Mouse (Mus musculus): ENCODE data around the gene Nr2c1. TPM values are rescaled to one million over a fixed set of nuclear protein-coding genes. Genes with fewer than 3 reads are reported as not detected.

Gene Nr2c1
- total RNA-seq, 2 experiments from 2014 or later: 10.1 to 11.1 TPM

DNA sequence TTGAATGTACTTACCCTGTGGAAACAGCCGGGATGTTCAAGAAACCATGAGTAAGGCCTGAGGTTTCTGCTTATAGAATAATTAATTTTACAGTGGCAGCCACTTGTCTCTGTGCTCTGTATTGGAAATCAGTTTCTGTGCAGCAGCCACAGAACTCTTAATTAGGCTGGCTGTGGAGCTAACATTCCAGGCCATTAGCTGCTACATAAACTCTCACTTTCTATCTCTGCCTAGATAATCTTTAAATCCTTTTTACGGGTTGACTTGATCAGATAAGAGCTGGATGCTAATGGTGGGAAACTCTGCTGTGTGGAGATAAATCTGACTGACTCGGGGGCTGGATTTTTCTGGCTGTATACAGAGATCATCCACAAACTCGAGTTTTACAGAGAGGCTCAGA lies 35.4 kb downstream of the Nr2c1 start:
- no peak for DNase-seq (ENCODE audit: low spot score in 2 of 2)

GRCm38 (mm10) chr10:94198482-94199405 lies 50.9 kb downstream of the Nr2c1 start, which contains the start of gene Ndufa12:
Ndufa12 (plus strand) TSS chr10:94198720.
- peak; percentile 93 to 95 for DNase-seq (ENCODE audit: low spot score in 2 of 2)

- no peak for DNase-seq (ENCODE audit: low spot score in 2 of 2)
Measured at GRCm38 (mm10) chr10:94204973-94205372, 57.1 kb downstream of the Nr2c1 start.

- no peak for DNase-seq (ENCODE audit: low spot score in 2 of 2)
Measured at GRCm38 (mm10) chr10:94210718-94211618, 63.1 kb downstream of the Nr2c1 start.

DNA sequence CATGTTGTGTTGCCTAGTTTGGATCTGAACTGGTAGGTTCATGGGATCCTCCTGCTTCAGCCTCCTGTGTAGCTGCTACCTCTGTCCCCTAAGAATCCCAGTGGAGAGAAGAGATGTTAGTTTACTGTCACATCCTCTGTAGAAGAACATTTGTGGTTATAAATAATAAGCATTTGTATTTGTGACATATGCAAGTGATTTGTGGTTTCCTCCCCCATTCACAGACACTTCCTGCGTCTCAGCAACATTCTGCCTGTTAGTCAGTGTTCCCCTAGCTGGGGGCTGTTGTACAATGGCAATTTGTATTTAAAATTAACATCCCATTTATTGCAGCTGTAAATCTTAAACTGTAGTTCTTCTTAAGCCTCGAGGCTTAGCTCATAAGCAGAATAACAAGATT lies 63.9 kb downstream of the Nr2c1 start:
- no peak for DNase-seq (ENCODE audit: low spot score in 2 of 2)

DNA sequence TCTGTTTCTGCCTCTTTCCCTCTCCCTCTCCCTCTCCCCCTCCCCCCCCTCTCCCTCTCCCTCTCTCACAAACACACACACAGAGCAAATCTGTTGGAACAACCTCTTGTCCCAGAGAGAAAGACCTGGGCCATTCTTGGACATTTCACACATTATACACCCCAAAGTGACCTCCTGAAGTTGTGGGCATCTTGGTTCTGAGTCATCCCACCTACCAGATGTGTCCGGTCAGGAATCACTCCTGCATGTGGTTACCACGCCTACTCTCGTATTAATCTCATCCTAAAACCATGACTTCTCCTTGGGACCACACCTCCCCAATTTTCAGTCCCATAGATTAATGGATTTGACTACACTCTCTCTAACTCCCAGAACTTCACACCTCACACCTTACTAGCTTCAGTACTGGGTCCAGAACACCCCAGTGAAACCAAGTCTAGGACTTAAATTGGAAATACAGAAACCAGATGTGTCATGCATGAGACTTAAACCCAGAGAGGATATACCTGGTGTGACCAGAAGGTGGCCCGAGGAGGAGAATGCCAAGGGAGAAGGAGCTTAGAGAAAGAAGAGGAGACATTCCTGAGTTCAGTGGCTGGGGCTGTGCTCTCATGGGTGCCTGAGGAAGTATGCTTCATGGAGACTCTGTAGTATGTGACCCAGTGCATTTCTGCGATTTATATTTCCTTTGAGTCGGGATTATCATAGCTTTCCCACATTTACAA lies 77.4 kb downstream of the Nr2c1 start:
- DNase-seq (ENCODE audit: low spot score in 2 of 2): no peak

DNA sequence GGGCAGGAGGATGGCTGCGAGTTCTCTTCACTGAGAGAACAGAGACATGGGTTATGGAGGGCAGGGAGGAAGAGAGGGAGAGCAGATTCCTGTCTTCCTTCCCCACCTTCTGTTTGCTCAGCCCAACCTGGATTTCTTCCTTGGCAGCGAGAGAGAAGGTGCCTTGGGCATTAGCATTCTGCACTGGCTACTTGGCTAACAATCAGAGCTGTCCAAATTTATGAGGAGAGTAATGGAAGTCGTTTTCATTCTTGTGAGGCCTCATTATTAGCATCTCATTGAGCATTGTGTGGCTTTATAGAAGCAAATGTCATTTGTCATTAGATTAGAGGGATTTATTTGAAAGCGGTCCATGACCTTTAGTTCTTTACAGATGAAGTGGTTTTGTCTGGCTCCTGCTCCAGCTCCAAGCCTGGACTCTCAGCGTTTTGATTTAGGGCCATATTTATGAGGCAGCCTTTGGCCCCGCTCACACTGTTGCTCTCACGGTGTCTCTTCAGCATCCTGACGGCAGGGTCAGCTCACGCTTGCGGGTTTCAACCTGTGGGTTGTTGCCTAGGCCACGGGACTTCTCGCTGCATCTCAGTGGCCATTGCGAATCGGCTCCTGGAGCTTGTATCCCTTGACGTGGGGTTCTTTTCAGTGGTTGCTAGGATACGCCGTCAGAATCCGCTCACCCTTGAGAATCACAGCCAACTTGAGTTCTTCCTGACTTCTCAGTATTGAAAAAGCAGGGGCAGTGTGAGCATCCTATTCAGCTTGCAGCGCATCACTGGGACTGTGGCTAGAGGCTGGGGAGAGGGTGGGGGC lies 82.6 kb downstream of the Nr2c1 start:
- peak in 1 of 2 experiments; percentile 8 for DNase-seq (ENCODE audit: low spot score in 2 of 2)

- DNase-seq (ENCODE audit: low spot score in 2 of 2): no peak
Measured at GRCm38 (mm10) chr10:94231025-94231424, 83.2 kb downstream of the Nr2c1 start.

GRCm38 (mm10) chr10:94235200-94235599 lies 87.4 kb downstream of the Nr2c1 start:
- no peak for DNase-seq (ENCODE audit: low spot score in 2 of 2)

GRCm38 (mm10) chr10:94241346-94241745 lies 93.5 kb downstream of the Nr2c1 start:
- no peak for DNase-seq (ENCODE audit: low spot score in 2 of 2)

Other genes starting within 250 kb of the Nr2c1 start
- 10 to 100 TPM; 21.5 to 22.1 TPM for gene Vezt, start 112.2 kb upstream of the Nr2c1 start, total RNA-seq (2021)
- 1 to 10 TPM; 5.1 to 5.2 TPM for gene Fgd6, start 112.0 kb upstream of the Nr2c1 start, total RNA-seq (2021)
- gene Ndufa12, start 50.7 kb downstream of the Nr2c1 start, total RNA-seq (2021): 100 to 1,000 TPM; 359 to 463 TPM
- gene Gm4792, start 150.7 kb downstream of the Nr2c1 start, total RNA-seq (2021): not detected
- 10 to 100 TPM; 14.4 to 28.2 TPM for gene Tmcc3, start 163.9 kb downstream of the Nr2c1 start, total RNA-seq (2021)

All from adrenal gland, adult 18-20 months (tissue).